Mouse (Mus musculus) T-helper 1 cell (primary cell): Measurements from ENCODE around the gene Wdr77.
"Not testable (repeated sequence)": the region's sequence is repeated elsewhere in the genome, so short reads cannot be mapped to it uniquely, and the experiment has no call there.

Experiments used
- in situ Hi-C: fragments of 300-600 bp; cut with MboI, MseI; formaldehyde crosslinking; loops from one replicate; pipeline ENCODE4 v1.15.1; 2025; ENCODE audit warnings: high pct_unique_total_duplicates

The Wdr77 gene

GRCm38 (mm10) chr3:105936111-105936510 lies 23.1 kb upstream of the Wdr77 start:
- in situ Hi-C loops, result no loop called here

DNA sequence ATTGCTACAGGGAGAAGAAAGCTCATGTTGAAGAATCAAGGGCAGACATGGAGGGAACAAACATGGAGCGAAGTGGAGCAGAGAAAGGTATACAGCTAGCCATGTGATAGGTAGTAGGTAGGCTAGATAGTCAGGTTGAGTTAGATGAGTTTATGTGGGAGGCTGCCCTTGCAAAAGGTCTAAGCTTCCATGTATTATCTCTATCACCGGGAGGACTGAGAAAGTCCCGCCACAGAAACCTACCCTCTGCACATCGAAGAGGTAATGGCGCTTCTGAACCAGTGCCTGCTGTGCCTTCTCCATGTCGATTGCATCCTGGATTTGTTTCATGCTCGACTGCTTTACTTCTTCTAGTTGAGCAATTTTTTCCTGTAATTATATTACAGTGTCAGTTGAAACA lies 7.8 kb upstream of the Wdr77 start:
- in situ Hi-C loops, result no loop called here

GRCm38 (mm10) chr3:105957235-105957634 lies 1.9 kb upstream of the Wdr77 start:
- in situ Hi-C loops, result loop anchor here (5.0 kb wide), 1 partner anchor 270 kb away; the partner anchor contains the start of gene Ddx20

DNA sequence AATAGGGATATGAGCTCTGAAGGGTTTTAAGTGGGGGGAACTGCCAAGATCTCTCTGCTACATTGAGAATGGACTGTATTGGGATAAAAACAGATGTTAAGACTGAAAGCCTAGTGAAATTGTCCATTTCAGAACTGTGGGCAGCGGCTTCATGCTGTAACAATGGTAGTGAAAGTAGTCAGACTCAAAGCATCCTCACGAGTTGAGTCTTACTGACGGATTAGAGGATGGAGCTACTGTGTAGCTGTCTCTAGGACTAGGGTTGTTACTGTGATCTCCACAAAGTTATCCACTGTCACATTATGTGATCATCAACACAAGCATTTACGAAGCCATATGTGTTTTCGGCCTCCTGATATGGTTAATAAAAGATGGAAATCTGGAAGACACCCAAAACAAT lies 965 bp upstream of the Wdr77 start:
- in situ Hi-C loops, result loop anchor here (5.0 kb wide), 1 partner anchor 271 kb away; the partner anchor contains the start of gene Ddx20

GRCm38 (mm10) chr3:105959585-105959984 lies 416 bp downstream of the Wdr77 start:
- in situ Hi-C loops, result loop anchor here (5.0 kb wide), 1 partner anchor 272 kb away; the partner anchor contains the start of gene Ddx20

DNA sequence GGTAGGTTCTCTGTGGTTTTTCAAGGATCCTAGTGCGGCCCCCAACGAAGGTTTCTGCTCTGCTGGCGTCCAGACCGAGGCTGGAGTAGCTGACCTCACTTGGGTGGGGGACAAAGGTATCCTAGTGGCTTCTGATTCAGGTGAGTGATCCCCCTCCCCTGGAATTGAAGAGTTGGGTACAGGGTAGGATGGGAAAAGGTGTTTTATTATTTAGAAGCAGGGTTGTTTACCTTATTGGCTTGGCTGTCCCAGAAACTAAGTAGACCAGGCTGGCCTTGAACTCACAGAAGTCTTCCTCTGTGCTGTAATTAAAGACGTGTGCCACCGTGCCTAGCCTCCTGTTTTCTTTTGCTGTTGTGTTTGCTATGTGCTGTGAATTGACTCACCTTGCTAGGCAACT lies 830 bp downstream of the Wdr77 start, which contains the start of gene Atp5f1:
Gene Atp5f1 (minus strand): TSS at position 101 of the 400 bp plus-strand sequence.
- in situ Hi-C loops, result loop anchor here (5.0 kb wide), 1 partner anchor 273 kb away; the partner anchor contains the start of gene Ddx20

GRCm38 (mm10) chr3:105960700-105961099 lies 1.5 kb downstream of the Wdr77 start:
- in situ Hi-C loops, result no loop called here

DNA sequence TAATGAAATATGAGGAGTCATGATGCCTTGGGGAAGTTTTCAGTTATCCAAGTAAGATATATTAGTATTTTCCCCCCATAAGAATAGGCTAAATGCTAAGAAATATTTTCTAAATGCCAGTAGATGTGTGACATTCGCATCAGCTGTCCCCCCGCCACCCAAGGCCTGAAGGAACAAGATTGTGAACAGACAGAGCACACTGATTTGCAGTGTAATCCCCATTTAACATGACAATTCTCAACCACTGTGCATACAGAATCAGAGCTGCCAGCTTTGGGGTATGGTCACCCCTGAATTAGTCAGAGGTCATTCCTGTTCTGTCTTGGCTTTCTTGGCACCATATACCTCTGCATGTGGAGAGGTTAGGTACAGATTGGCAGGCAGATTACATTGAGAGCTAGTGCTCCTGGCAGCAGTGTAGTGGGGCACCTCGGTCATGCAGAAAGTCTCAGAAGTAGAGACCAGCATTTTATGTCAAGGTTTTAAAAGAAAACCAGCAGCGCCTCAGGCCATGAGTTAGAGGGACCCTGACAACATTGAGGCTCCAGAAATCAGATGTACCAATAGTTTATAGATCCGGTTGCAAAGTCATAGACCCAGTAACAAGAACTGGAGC lies 12.8 kb downstream of the Wdr77 start:
- in situ Hi-C loops, result no loop called here

- in situ Hi-C loops, result no loop called here
Measured at GRCm38 (mm10) chr3:105973411-105973810, 14.2 kb downstream of the Wdr77 start, which contains the start of gene Ovgp1. Ovgp1 (plus strand) TSS chr3:105973711.

DNA sequence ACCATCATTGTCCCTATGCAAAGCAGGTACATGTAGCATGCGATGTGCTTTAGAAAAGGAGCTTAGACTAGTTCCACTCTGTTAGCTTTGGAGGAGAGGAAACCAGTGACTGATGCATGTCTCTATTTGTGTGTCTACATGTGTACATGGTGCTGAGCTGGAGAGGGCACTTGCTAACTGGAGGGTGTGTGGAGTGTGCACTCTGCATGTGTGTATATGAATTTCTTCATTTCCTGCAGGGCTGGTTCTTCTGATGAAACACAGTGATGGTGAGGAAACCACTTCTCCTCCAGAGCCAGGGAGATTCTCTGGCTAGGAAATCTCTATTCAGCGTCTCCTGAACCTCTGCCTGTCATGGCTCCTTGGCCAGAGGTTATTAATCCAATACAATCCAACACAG lies 15.0 kb downstream of the Wdr77 start:
- in situ Hi-C loops, result no loop called here

DNA sequence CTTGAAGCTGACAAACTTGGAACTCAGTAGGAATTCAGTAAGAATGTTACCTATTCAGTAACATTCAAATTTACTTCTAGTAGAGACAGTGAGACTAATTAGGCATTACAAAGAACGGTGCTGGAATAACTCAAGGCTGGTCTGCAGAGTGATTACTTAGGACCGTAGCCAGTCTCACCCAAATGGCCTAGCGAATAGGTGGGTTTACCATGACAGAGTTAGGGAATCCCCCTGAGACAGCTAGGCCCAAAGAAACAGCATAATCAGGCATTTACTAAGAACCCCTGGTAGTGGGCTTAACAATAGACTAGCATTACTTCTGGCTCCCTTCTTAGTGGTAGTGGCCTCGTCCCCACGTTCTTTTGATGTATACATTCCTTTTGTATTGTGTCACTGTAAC lies 30.4 kb downstream of the Wdr77 start:
- in situ Hi-C loops, result loop anchor here (5.0 to 10.0 kb wide), 2 partner anchors 225 to 458 kb away; partner anchors contain the start of gene Chil4

DNA sequence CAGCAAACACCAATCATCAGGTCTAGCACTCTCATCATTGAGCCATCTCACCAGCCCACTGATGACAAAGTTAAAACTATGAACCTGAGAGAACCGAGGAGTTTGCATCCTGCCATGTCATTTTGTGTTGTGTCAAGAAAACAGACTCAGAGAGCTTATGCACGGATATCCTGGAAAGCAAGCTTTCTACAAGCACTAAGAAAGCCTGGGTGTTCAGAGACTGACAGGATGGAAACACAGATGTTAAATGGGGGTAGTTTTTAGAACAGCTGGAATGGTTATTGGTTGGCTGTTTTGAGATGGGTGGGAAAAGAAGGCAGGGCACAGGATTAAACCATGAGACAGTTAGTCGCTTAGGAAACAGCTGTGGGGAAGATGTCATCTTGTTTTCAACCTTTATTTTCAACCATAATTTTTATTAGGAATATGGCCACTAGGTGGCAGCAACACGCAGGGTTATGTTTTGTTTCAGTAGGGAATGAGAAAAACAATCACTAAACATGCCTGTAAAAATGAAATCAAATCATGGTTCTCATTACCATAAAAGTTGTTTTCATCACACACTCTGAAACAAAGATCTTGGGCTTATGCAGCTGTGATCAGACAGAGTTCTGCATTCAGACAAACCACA lies 32.6 kb downstream of the Wdr77 start:
- in situ Hi-C loops, result loop anchor here (5.0 kb wide), 1 partner anchor 456 kb away; no protein-coding TSS in a partner anchor

GRCm38 (mm10) chr3:105994730-105995129 lies 35.6 kb downstream of the Wdr77 start:
- in situ Hi-C loops, result loop anchor here (5.0 kb wide), 1 partner anchor 453 kb away; no protein-coding TSS in a partner anchor

DNA sequence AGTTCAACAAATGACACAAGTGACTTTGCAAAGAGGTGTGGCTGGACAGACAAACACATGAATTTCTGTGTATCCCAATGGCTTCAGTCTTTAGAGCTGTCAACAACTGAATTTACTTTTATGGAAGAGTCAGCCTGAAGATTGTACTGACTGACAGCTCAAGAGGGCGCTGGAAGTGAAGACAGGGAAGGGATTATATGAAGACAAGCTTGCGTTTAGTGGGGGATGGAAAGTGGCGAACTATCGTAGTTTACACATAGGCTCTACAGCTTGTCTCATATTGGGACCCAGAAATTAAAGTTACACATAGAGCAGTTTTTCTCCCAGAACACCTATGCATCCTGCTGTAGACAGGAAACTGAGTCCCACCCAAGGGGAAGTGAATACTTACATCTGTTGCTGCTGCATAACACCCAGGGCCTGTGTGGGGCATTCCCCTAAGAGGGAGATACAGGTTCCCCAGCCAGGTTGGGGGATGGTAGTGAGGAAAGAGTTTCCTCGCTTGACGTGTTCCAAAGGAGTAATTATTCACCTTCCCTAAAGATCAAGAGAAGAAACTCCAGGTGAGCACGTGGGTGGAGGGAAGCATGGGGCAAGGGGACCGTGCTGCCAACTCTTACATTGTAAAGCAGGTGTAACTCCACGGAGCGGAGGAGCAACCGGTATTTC lies 41.7 kb downstream of the Wdr77 start:
- in situ Hi-C loops, result no loop called here

DNA sequence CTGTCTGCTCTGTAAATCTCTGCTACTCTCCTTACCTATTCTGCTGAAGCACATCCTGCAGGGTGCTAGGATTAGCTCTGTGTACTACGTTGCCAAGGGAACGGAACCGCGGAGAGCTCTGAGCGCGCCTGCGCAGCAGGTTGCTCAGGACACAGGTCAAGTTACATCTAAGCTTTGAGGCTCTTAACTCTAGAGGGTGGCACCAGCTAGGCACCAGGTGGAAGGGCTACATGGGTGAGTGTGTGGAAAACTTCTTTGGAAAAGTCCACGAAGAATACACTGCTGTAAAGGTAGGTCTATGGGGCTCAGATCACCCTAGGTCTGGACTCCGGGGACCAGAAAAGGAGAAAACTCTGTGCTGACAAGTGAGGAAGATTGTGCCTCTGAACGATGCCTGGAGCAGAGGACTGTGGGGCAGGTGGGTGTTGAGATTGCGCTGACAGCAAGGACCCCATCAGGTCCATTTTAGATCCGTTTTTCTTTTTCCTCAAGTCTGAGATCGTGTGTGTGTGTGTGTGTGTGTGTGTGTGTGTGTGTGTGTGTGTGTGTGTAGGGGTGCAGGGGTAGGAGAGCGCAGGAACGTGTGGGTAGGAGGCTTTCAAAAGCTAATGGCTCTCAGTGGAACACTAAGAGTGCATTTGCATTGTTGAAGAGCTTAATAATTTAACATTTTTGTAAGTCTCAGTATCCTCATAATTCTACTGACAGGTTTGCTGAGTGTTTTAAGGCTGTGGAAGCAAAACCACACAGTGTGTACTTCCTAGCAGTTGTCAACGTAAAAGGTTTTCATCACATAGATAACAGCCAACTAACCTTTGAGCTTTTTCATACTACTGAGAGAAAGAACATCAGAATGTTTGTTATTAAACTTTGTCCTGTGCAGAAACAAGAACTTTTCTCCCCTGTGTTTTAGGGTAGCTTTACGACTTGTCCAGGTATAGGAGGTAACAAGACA lies 42.5 kb downstream of the Wdr77 start:
- in situ Hi-C loops, result no loop called here

DNA sequence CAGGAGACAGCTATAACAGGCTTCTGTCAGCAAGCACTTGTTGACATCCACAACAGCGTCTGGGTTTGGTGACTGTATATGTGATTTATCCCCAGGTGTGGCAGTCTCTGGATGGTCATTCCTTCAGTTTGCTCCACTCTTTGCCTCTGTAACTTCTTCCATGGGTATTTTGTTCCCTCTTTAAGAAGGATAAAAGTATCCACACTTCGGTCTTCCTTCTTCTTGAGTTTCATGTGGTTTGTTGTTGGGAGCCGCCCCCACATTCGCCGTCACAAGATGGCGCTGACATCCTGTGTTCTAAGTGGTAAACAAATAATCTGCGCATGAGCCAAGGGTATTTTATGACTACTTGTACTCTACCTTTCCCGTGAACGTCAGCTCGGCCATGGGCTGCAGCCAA lies 44.2 kb downstream of the Wdr77 start:
- in situ Hi-C loops, result not testable (repeated sequence)

DNA sequence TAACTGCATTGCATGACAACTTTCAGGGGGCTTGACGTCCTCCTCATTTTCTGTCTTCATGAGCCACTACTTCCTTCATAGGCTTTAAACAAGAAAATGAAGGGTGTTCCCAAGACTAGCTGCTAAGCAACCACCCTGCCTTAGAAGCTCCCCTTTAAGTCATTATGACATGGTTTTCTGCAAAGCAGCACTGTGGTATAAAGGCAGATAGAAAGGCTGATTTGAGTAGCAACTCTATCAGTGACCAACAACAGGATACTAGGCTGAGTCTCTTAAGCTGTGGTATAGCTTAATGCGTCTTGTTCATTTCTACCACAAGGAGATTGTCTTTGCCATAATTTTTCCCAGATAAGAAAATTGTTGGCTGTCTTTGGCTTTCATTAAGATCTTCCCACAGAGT lies 55.4 kb downstream of the Wdr77 start, which contains the start of gene Pifo:
Gene Pifo (minus strand): TSS at position 101 of the 400 bp plus-strand sequence.
- in situ Hi-C loops, result no loop called here
